Mouse (Mus musculus) embryonic fibroblast, embryonic 13.5 days (primary cell): Measurements from ENCODE around the gene Zfp382. TPM values are rescaled to one million over a fixed set of nuclear protein-coding genes. Genes with fewer than 3 reads are reported as not detected.
"Not testable (repeated sequence)": the region's sequence is repeated elsewhere in the genome, so short reads cannot be mapped to it uniquely, and the experiment has no call there.

Source experiments
- H3K27ac ChIP-seq: 2 replicates; pipeline ENCODE4 v1.5.1; 2012; ENCODE audit warnings: low read length, control low read depth, inconsistent platforms; ENCODE audit not compliant: insufficient read depth
- H3K4me1 ChIP-seq: 2 replicates; pipeline ENCODE4 v1.6.1; 2011; ENCODE audit warnings: low read length; ENCODE audit not compliant: control insufficient read depth, insufficient read depth
- H3K4me3 ChIP-seq: 2 replicates; pipeline ENCODE4 v1.5.1; 2011; ENCODE audit warnings: mild to moderate bottlenecking, control low read depth, low read length; ENCODE audit not compliant: insufficient read depth
- CTCF ChIP-seq: IDR thresholded peaks from 2 replicates; pipeline ENCODE4 v1.5.1; 2011; ENCODE audit warnings: mild to moderate bottlenecking, control low read depth, low read length, moderate library complexity, borderline replicate concordance; ENCODE audit not compliant: insufficient read depth
- POLR2A ChIP-seq: IDR thresholded peaks from 2 replicates; pipeline ENCODE4 v1.6.1; 2011; ENCODE audit warnings: low read depth, mild to moderate bottlenecking, control low read depth, low read length, moderate library complexity
- polyA plus RNA-seq: library from polyadenylated mRNA; stranded (reverse); fragments of >200 nt; gene quantifications from 2 replicates; pipeline ENCODE4 v1.2.4, GENCODE M21; 2011; ENCODE audit warnings: low read depth; ENCODE audit not compliant: missing spikeins, insufficient read length

Gene Zfp382
- polyA plus RNA-seq, 1 experiment = 8.4 TPM

- no peak for TF ChIP-seq POLR2A
- TF ChIP-seq CTCF = peak; percentile 73
- Histone ChIP-seq H3K4me1 (no peaks in the 10 kb centered on the region; the same call in 1 of the 2 replicates), H3K27ac (no peak overlapping the region), H3K4me3 (no peak overlapping the region)
These were observed 59.6 kb downstream of the Zfp382 start for GRCm38 (mm10) chr7:30181308-30181707.

DNA sequence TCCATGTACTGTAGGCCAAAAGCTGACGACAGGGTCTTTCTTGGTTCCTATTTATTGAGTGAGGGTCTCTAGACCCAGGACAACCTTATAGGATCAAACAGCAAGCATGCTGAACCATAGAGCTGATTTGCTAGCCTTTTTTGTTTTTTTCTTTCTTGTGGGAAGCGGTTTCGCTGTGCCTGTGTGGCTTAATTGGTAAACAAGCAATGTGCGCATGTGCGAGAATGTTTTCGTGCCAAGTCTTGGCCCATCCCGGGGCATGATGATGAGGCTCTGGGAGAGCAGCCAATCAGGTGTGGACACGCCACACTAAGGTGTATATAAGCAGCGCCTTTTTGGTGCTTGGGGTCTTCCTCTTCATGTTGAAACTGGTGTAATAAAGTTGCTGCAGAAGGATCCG, 60.2 kb downstream of the Zfp382 start:
- H3K4me3 ChIP-seq, H3K4me1 ChIP-seq, H3K27ac ChIP-seq: not testable (repeated sequence)

DNA sequence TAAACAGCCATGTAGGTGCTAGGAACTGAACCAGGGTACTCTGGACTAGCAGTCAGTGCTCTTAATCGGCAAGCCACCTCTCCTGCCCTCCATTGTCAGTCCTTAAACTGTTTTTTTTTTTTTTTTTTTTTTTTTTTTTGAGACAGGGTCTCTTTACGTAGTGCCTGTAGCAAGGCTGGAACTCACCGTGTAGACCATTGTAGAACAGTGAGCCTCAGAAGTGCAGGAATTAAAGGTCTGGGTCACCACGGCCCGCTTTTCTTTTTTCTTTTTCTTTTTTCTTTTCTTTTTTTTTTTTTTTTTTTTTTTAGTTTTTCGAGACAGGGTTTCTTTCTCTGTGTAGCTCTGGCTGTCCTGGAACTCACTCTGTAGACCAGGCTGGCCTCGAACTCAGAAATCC, 61.4 kb downstream of the Zfp382 start:
- not testable (repeated sequence) for H3K4me1 ChIP-seq, H3K4me3 ChIP-seq, H3K27ac ChIP-seq

- no peaks in the 10 kb centered on the region; the same call in 1 of the 2 replicates for H3K4me1 ChIP-seq
- TF ChIP-seq CTCF (no peak), POLR2A (no peak; the same call in 1 of the 2 replicates)
- no peak within 1 kb of the TSS for H3K27ac ChIP-seq
- no peak within 1 kb of the TSS for H3K4me3 ChIP-seq
These were observed 62.1 kb downstream of the Zfp382 start, which contains the start of gene Cox7a1 for GRCm38 (mm10) chr7:30183879-30184289. TSS of gene Cox7a1 (plus strand) at chr7:30184144.

Other genes starting within 250 kb of the Zfp382 start
- gene Zfp27, start 215.4 kb upstream of the Zfp382 start, polyA plus RNA-seq = 11.0 and 12.5 TPM in 2 replicates
- gene Zfp383, start 213.7 kb upstream of the Zfp382 start, polyA plus RNA-seq = 6.5 and 11.6 TPM in 2 replicates
- 8.0 and 11.9 TPM in 2 replicates for gene Zfp74, start 167.9 kb upstream of the Zfp382 start, polyA plus RNA-seq
- 17.4 and 21.7 TPM in 2 replicates for gene Zfp568, start 138.0 kb upstream of the Zfp382 start, polyA plus RNA-seq
- gene Zfp14, start 70.6 kb upstream of the Zfp382 start, polyA plus RNA-seq = 3.1 and 3.6 TPM in 2 replicates
- 1.8 and 2.8 TPM in 2 replicates for gene Zfp82, start 49.0 kb upstream of the Zfp382 start, polyA plus RNA-seq
- gene Gm26920, start 31.5 kb upstream of the Zfp382 start, polyA plus RNA-seq = 2.3 and 2.7 TPM in 2 replicates
- 2.7 and 4.8 TPM in 2 replicates for gene Zfp566, start 31.4 kb upstream of the Zfp382 start, polyA plus RNA-seq
- gene Zfp260, start 27.2 kb upstream of the Zfp382 start, polyA plus RNA-seq = 95.0 and 119 TPM in 2 replicates
- 62.6 and 68.9 TPM in 2 replicates for gene Zfp146, start 47.8 kb downstream of the Zfp382 start, polyA plus RNA-seq
- not detected in 2 replicates for gene Cox7a1, start 62.2 kb downstream of the Zfp382 start, polyA plus RNA-seq
- gene Capns1, start 76.9 kb downstream of the Zfp382 start, polyA plus RNA-seq = 465 and 512 TPM in 2 replicates
- 52.0 and 53.4 TPM in 2 replicates for gene Polr2i, start 110.0 kb downstream of the Zfp382 start, polyA plus RNA-seq
- 83.5 and 90.8 TPM in 2 replicates for gene Tbcb, start 110.3 kb downstream of the Zfp382 start, polyA plus RNA-seq
- not detected in 2 replicates for gene Ovol3, start 113.8 kb downstream of the Zfp382 start, polyA plus RNA-seq
- gene Thap8, start 158.2 kb downstream of the Zfp382 start, polyA plus RNA-seq = not detected in 2 replicates
- gene Wdr62, start 158.5 kb downstream of the Zfp382 start, polyA plus RNA-seq = 7.7 and 8.2 TPM in 2 replicates
- 124 and 149 TPM in 2 replicates for gene Clip3, start 169.8 kb downstream of the Zfp382 start, polyA plus RNA-seq
- gene Alkbh6, start 186.8 kb downstream of the Zfp382 start, polyA plus RNA-seq = 20.7 and 21.3 TPM in 2 replicates
- gene Syne4, start 192.9 kb downstream of the Zfp382 start, polyA plus RNA-seq = 1.5 and 2.6 TPM in 2 replicates
- 0.67 and 0.90 TPM in 2 replicates for gene E130208F15Rik, start 199.8 kb downstream of the Zfp382 start, polyA plus RNA-seq
- 6.1 and 6.8 TPM in 2 replicates for gene Sdhaf1, start 202.0 kb downstream of the Zfp382 start, polyA plus RNA-seq
- gene Lrfn3, start 240.8 kb downstream of the Zfp382 start, polyA plus RNA-seq = 7.5 and 7.6 TPM in 2 replicates